Mouse (Mus musculus): ENCODE measurements around the gene Gm572. TPM values are rescaled to one million over a fixed set of nuclear protein-coding genes. Genes with fewer than 3 reads are reported as not detected.

Gm572 gene
- polyA plus RNA-seq, 1 experiment from 2014 or later, result not detected

- 79% methylated on average over 1 of the region's 1 CpGs for WGBS
- H3K27ac ChIP-seq (ENCODE audit: low read depth, low read length), result no peak overlapping the region
- no peak for ATAC-seq (replicated peaks; ENCODE audit: low FRiP score)
- H3K36me3 ChIP-seq (ENCODE audit: control insufficient read depth, insufficient read depth, low read length), result peaks cover 57% of the 10 kb centered on the region
- H3K4me3 ChIP-seq (ENCODE audit: low read depth, low read length), result no peak overlapping the region
- H3K9me3 ChIP-seq (ENCODE audit: control insufficient read depth, low read length), result no peaks in the 10 kb centered on the region
- H3K9ac ChIP-seq (ENCODE audit: low read depth, low read length), result no peak overlapping the region
- no peak for DNase-seq (ENCODE audit: low spot score)
- H3K4me1 ChIP-seq (replicated peaks; ENCODE audit: control insufficient read depth, insufficient read depth, low read length), result peaks cover 12% of the 10 kb centered on the region
- no peak overlapping the region for H3K4me2 ChIP-seq
- no peaks in the 10 kb centered on the region for H3K27me3 ChIP-seq (replicated peaks; ENCODE audit: control insufficient read depth, insufficient read depth, low read length)
These were observed 23.3 kb upstream of the Gm572 start for GRCm38 (mm10) chr4:148619805-148620204.

- Histone ChIP-seq H3K9ac (ENCODE audit: low read depth, low read length) (no peak overlapping the region), H3K27ac (ENCODE audit: low read depth, low read length) (no peak overlapping the region)
- WGBS, result 90% methylated on average over 1 of the region's 1 CpGs
These were observed 22.4 kb upstream of the Gm572 start for GRCm38 (mm10) chr4:148620718-148621117.

GRCm38 (mm10) chr4:148622485-148622884, 20.6 kb upstream of the Gm572 start:
- Histone ChIP-seq H3K4me1 (replicated peaks; ENCODE audit: control insufficient read depth, insufficient read depth, low read length) (peaks cover 19% of the 10 kb centered on the region), H3K27ac (ENCODE audit: low read depth, low read length) (no peak overlapping the region), H3K27me3 (replicated peaks; ENCODE audit: control insufficient read depth, insufficient read depth, low read length) (no peaks in the 10 kb centered on the region), H3K9me3 (ENCODE audit: control insufficient read depth, low read length) (no peaks in the 10 kb centered on the region), H3K36me3 (ENCODE audit: control insufficient read depth, insufficient read depth, low read length) (peaks cover 52% of the 10 kb centered on the region), H3K4me3 (ENCODE audit: low read depth, low read length) (no peak overlapping the region), H3K4me2 (no peak overlapping the region), H3K9ac (ENCODE audit: low read depth, low read length) (no peak overlapping the region)
- ATAC-seq (replicated peaks; ENCODE audit: low FRiP score), result no peak
- 94% methylated on average over 4 of the region's 4 CpGs for WGBS
- no peak for DNase-seq (ENCODE audit: low spot score)

More at GRCm38 (mm10) chr4:148620718-148621117, 22.4 kb upstream of the Gm572 start:
- ATAC-seq (replicated peaks; ENCODE audit: low FRiP score) (no peak), DNase-seq (ENCODE audit: low spot score) (no peak)
- H3K4me3 ChIP-seq (ENCODE audit: low read depth, low read length), result no peak overlapping the region
- no peak overlapping the region for H3K4me2 ChIP-seq
- H3K4me1 ChIP-seq (replicated peaks; ENCODE audit: control insufficient read depth, insufficient read depth, low read length), result peaks cover 16% of the 10 kb centered on the region
- peaks cover 59% of the 10 kb centered on the region for H3K36me3 ChIP-seq (ENCODE audit: control insufficient read depth, insufficient read depth, low read length)
- H3K27me3 ChIP-seq (replicated peaks; ENCODE audit: control insufficient read depth, insufficient read depth, low read length), result no peaks in the 10 kb centered on the region
- H3K9me3 ChIP-seq (ENCODE audit: control insufficient read depth, low read length), result no peaks in the 10 kb centered on the region

GRCm38 (mm10) chr4:148623609-148624008, 19.5 kb upstream of the Gm572 start:
- WGBS, result 83% methylated on average over 4 of the region's 4 CpGs
- Histone ChIP-seq H3K9ac (ENCODE audit: low read depth, low read length) (0 out of 2 replicates have a peak overlapping the region, but pooled peaks have one; percentile 5), H3K9me3 (ENCODE audit: control insufficient read depth, low read length) (no peaks in the 10 kb centered on the region), H3K4me1 (replicated peaks; ENCODE audit: control insufficient read depth, insufficient read depth, low read length) (peaks cover 20% of the 10 kb centered on the region), H3K27me3 (replicated peaks; ENCODE audit: control insufficient read depth, insufficient read depth, low read length) (no peaks in the 10 kb centered on the region), H3K4me2 (peak overlapping the region; percentile 87), H3K4me3 (ENCODE audit: low read depth, low read length) (peak overlapping the region; percentile 9; the same call in 1 of the 2 replicates), H3K36me3 (ENCODE audit: control insufficient read depth, insufficient read depth, low read length) (peaks cover 50% of the 10 kb centered on the region), H3K27ac (ENCODE audit: low read depth, low read length) (no peak overlapping the region)
- ATAC-seq (replicated peaks; ENCODE audit: low FRiP score), result no peak
- no peak for DNase-seq (ENCODE audit: low spot score)

GRCm38 (mm10) chr4:148625010-148625409, 18.1 kb upstream of the Gm572 start:
- Histone ChIP-seq H3K9ac (ENCODE audit: low read depth, low read length) (peak overlapping the region; percentile 97), H3K36me3 (ENCODE audit: control insufficient read depth, insufficient read depth, low read length) (peaks cover 36% of the 10 kb centered on the region), H3K27ac (ENCODE audit: low read depth, low read length) (no peak overlapping the region)

GRCm38 (mm10) chr4:148625756-148626622, 17.1 kb upstream of the Gm572 start:
- H3K27me3 ChIP-seq (replicated peaks; ENCODE audit: control insufficient read depth, insufficient read depth, low read length), result no peaks in the 10 kb centered on the region

More at GRCm38 (mm10) chr4:148625010-148625409, 18.1 kb upstream of the Gm572 start:
- ATAC-seq (replicated peaks; ENCODE audit: low FRiP score) (no peak), DNase-seq (ENCODE audit: low spot score) (no peak)
- Histone ChIP-seq H3K4me3 (ENCODE audit: low read depth, low read length) (peak overlapping the region; percentile 82), H3K4me2 (peak overlapping the region; percentile 87), H3K27me3 (replicated peaks; ENCODE audit: control insufficient read depth, insufficient read depth, low read length) (no peaks in the 10 kb centered on the region), H3K9me3 (ENCODE audit: control insufficient read depth, low read length) (no peaks in the 10 kb centered on the region), H3K4me1 (replicated peaks; ENCODE audit: control insufficient read depth, insufficient read depth, low read length) (peaks cover 20% of the 10 kb centered on the region)
- 80% methylated on average over 10 of the region's 10 CpGs for WGBS

GRCm38 (mm10) chr4:148626623-148627185, 16.4 kb upstream of the Gm572 start, which contains the start of gene Tardbp:
TSS of gene Tardbp (minus strand) at chr4:148627019.
- Histone ChIP-seq H3K27ac (ENCODE audit: low read depth, low read length) (peak within 1 kb of the TSS; percentile 85), H3K9me3 (ENCODE audit: control insufficient read depth, low read length) (no peaks in the 10 kb centered on the region), H3K36me3 (ENCODE audit: control insufficient read depth, insufficient read depth, low read length) (peaks cover 25% of the 10 kb centered on the region), H3K27me3 (replicated peaks; ENCODE audit: control insufficient read depth, insufficient read depth, low read length) (no peaks in the 10 kb centered on the region), H3K9ac (ENCODE audit: low read depth, low read length) (peak within 1 kb of the TSS; percentile 97), H3K4me1 (replicated peaks; ENCODE audit: control insufficient read depth, insufficient read depth, low read length) (peaks cover 20% of the 10 kb centered on the region), H3K4me3 (ENCODE audit: low read depth, low read length) (peak within 1 kb of the TSS; percentile 82), H3K4me2 (peak within 1 kb of the TSS; percentile 87)
- DNase-seq (ENCODE audit: low spot score), result peak; percentile 95
- peak; percentile 93 for ATAC-seq (replicated peaks; ENCODE audit: low FRiP score)
- under 1% methylated on average over 51 of the region's 51 CpGs for WGBS

More at GRCm38 (mm10) chr4:148625756-148626622, 17.1 kb upstream of the Gm572 start:
- no peaks in the 10 kb centered on the region for H3K9me3 ChIP-seq (ENCODE audit: control insufficient read depth, low read length)
- peak overlapping the region; percentile 85 for H3K27ac ChIP-seq (ENCODE audit: low read depth, low read length)
- peak overlapping the region; percentile 97 for H3K9ac ChIP-seq (ENCODE audit: low read depth, low read length)
- ATAC-seq (replicated peaks; ENCODE audit: low FRiP score) (peak; percentile 62), DNase-seq (ENCODE audit: low spot score) (no peak)
- peaks cover 32% of the 10 kb centered on the region for H3K36me3 ChIP-seq (ENCODE audit: control insufficient read depth, insufficient read depth, low read length)
- under 1% methylated on average over 57 of the region's 57 CpGs for WGBS
- H3K4me3 ChIP-seq (ENCODE audit: low read depth, low read length), result peak overlapping the region; percentile 82
- peaks cover 20% of the 10 kb centered on the region for H3K4me1 ChIP-seq (replicated peaks; ENCODE audit: control insufficient read depth, insufficient read depth, low read length)
- peak overlapping the region; percentile 87 for H3K4me2 ChIP-seq

- H3K27me3 ChIP-seq (replicated peaks; ENCODE audit: control insufficient read depth, insufficient read depth, low read length), result no peaks in the 10 kb centered on the region
- peaks cover 20% of the 10 kb centered on the region for H3K4me1 ChIP-seq (replicated peaks; ENCODE audit: control insufficient read depth, insufficient read depth, low read length)
- DNase-seq (ENCODE audit: low spot score), result no peak
- peaks cover 20% of the 10 kb centered on the region for H3K36me3 ChIP-seq (ENCODE audit: control insufficient read depth, insufficient read depth, low read length)
- H3K9me3 ChIP-seq (ENCODE audit: control insufficient read depth, low read length), result no peaks in the 10 kb centered on the region
- peak overlapping the region; percentile 82; the same call in 1 of the 2 replicates for H3K4me3 ChIP-seq (ENCODE audit: low read depth, low read length)
- peak overlapping the region; percentile 44; the same call in 1 of the 2 replicates for H3K9ac ChIP-seq (ENCODE audit: low read depth, low read length)
- WGBS, result 58% methylated on average over 3 of the region's 3 CpGs
- peak; percentile 2; the same call in 1 of the 2 replicates for ATAC-seq (replicated peaks; ENCODE audit: low FRiP score)
- peak overlapping the region; percentile 87 for H3K4me2 ChIP-seq
- H3K27ac ChIP-seq (ENCODE audit: low read depth, low read length), result no peak overlapping the region
These were observed 15.9 kb upstream of the Gm572 start for GRCm38 (mm10) chr4:148627246-148627645.

Measured in liver, embryonic 11.5 days (tissue).